Mouse (Mus musculus) T-helper 17 cell (primary cell): ENCODE data around the gene Cops6.

Experiments
- in situ Hi-C, 2 experiments: fragments of 300-600 bp; cut with MboI, MseI; formaldehyde crosslinking; loops; 1 replicate in 1 of 2; 2 replicates in 1 of 2; pipeline ENCODE4 v1.15.1; 2025; ENCODE audit warnings: high pct_unique_total_duplicates in 2 of 2

Gene Cops6

GRCm38 (mm10) chr5:138186950-138187638 is 26.2 kb downstream of the Cops6 start, which contains the start of the genes Taf6 and Cnpy4:
Gene Taf6 (minus strand): TSS chr5:138187451.
Gene Cnpy4 (plus strand): TSS chr5:138187485.
- in situ Hi-C loops = loop anchor here in 1 of 2 experiments (5.0 kb wide), 1 partner anchor 75 kb away; the partner anchor contains the start of gene BC037034

DNA sequence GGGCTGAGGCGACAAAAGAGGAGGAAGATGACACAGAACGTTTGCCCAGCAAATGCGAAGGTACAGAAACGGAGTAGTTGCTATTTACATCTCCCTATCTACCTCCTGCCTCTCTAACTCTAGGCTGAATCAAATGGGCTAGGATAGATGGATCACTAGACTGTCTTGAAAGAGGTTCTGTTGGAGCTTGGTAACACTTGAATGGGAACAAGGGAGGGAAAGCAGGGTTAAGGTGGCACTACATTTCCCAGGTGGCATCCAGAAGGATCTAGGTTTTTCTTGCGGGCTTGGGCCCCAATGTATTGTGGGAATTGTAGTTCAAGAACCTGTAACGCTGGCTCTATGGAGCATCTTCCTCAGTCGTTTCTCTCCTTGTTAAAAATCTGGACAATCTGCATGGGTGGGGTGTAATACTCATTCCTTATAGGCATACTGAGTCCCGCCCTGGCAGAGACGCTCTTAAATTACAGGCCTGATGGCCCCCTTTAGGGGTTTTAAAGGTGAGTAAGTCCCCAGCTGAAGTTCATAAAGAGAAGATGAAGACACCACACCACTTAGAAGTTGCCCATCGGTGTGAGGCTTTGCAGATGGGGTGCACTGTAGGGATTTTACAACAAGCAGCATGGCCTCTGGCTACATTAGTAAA is 26.9 kb downstream of the Cops6 start:
- in situ Hi-C loops = loop anchor here in 1 of 2 experiments (5.0 kb wide), 1 partner anchor 75 kb away; the partner anchor contains the start of gene BC037034

DNA sequence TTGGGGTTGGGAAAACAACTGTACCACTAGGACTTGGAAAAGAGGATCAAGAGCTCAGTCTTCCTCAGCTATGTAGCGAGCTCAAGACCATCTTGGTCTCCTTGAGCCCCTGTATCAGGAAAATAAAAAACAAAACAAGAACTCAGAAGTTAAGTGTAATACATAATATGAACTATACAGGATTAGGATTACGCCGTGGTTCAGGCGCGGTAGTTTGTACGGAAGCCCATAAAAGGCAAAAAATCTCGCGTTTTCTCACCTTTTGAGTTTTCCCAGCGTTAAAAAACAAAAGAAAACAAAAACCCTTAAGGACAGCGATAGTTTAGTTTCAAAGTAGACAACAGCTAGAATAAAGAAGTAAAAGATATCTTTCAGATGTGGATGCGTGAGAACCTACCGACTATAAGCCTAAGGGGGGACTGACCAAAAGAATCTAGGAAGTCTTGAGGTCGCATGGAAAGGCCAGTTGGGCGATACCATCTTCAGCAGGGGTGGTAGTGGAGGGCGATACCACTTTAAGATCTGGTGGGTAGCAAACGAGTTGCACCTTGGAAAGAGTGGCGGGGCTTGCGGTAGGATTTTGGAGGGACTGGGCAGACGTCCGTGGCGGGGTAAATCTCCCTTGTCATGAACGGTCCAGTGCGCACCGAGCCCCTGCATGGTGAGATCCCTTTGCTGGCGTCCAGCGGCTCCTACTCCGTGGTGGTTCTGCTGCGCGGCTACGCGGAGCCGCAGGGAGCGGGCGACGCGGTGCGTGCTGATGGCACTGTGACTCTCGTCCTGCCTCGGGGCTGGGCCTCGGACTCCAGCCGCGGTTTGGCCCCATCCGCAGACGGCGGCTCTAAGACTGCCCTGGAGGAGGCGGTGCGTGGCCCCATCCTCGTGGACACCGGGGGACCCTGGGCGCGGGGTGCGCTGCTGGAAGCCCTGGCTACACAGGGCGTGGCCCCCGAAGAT is 33.2 kb downstream of the Cops6 start, which contains the start of gene Mblac1:
TSS of gene Mblac1 (plus strand) at position 544 of the 957 bp plus-strand sequence.
- in situ Hi-C loops = no loop called here

GRCm38 (mm10) chr5:138194755-138195345 is 34.0 kb downstream of the Cops6 start:
- in situ Hi-C loops = loop anchor here in 1 of 2 experiments (5.0 kb wide), 1 partner anchor 427 kb away; the partner anchor contains the start of gene A430033K04Rik

DNA sequence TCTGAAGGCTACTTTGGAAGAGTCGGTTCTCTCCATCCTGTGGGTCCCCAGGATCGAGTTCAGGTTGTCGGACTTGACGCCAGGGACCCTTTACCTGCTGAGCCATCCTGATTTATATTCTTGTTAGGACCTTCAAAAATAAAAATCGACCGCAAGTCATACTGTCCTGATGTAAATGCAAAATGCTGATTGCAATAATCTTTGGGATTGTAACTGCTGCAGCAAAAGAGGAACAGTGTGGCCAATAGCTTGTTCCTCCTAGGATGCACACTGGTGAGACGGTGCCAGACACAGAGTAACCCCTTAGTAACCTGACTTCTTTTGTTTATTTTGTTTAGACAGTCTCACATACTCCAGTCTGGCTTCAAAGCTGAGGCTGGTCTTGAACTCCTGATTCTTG is 34.6 kb downstream of the Cops6 start:
- in situ Hi-C loops = loop anchor here in 1 of 2 experiments (5.0 kb wide), 1 partner anchor 427 kb away; the partner anchor contains the start of gene A430033K04Rik

GRCm38 (mm10) chr5:138199576-138199975 is 38.7 kb downstream of the Cops6 start:
- in situ Hi-C loops = loop anchor here in 1 of 2 experiments (5.0 kb wide), 1 partner anchor 423 kb away; the partner anchor contains the start of gene A430033K04Rik

DNA sequence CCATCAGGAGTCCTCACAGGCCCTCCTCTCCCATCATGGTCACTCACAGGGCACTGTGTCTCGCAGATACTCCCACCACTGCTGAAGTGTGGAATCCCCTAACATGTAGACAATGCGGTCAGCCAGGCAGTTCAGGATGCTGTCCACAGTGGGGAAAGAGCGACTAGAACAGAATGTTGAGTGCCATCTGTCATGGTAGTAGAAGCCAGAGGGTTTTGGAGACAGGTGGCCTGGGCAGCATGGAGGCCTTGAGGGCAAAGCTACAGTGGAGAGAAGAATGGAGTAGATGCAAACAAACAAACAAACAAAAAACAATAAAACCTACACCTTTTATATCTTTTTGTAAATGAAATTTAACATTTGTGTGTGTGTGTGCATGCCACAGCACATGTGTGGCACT is 41.2 kb downstream of the Cops6 start:
- in situ Hi-C loops = loop anchor here in 1 of 2 experiments (10.0 kb wide), 1 partner anchor 513 kb away; no protein-coding TSS in a partner anchor

GRCm38 (mm10) chr5:138207253-138207652 is 46.4 kb downstream of the Cops6 start:
- in situ Hi-C loops = loop anchor here in 1 of 2 experiments (10.0 kb wide), 1 partner anchor 508 kb away; no protein-coding TSS in a partner anchor

DNA sequence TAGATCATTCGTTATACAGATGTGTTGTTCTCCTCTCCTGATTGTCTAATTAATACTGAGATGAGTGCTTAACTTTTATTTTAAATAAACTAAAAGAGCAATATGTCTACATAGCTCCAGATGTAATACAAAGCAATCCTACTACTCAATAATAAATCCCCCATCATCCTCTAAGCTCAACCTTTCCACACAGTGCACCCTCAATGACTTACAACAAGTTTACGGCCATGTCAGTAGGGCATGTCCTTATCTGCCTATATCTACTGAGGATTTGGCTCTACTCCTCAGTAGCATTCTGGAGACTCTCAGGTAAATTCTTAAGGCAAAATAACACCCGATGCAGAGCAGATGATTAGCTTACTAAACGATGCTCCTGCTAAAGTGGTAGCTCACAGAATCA is 47.0 kb downstream of the Cops6 start:
- in situ Hi-C loops = loop anchor here in 1 of 2 experiments (10.0 kb wide), 1 partner anchor 507 kb away; no protein-coding TSS in a partner anchor
